Mouse (Mus musculus): ENCODE data around the gene Actg1.
"Not testable (repeated sequence)": the region's sequence is repeated elsewhere in the genome, so short reads cannot be mapped to it uniquely, and the experiment has no call there.

GRCm38 (mm10) chr11:120352093-120352350 lies 3.7 kb upstream of the Actg1 start:
- not testable (repeated sequence) for TF ChIP-seq POLR2A (IDR thresholded peaks at IDR 0.05; ENCODE audit: extremely low read depth, insufficient read depth, low read length); CTCF (IDR thresholded peaks at IDR 0.05; ENCODE audit: low read depth, low read length)
